Mouse (Mus musculus): Measurements from ENCODE around the gene Tctex1d2.
A peak's percentile ranks its signal among the peaks of the same experiment; 100 is the strongest.

- TF ChIP-seq CTCF (IDR thresholded peaks at IDR 0.05 in 2 of 3, conservative IDR thresholded peaks at IDR 0.05 in 1 of 3; ENCODE audit: control insufficient read depth in 1 of 3, insufficient read depth in 1 of 3, low read depth in 2 of 3, low read length in 3 of 3, poor library complexity in 1 of 3, severe bottlenecking in 1 of 3), result peak in 1 of 3 experiments; percentile 33; a peak in 2 of 6 replicates
- TF ChIP-seq E2F4 (IDR thresholded peaks at IDR 0.05; ENCODE audit: borderline replicate concordance, low read depth, low read length), result no peak
- no peak for TF ChIP-seq POLR2A (IDR thresholded peaks at IDR 0.05; ENCODE audit: control insufficient read depth in 1 of 2, insufficient read depth in 1 of 2, low read depth in 1 of 2, low read length in 2 of 2, poor library complexity in 1 of 2)
- TF ChIP-seq TBP (IDR thresholded peaks at IDR 0.05; ENCODE audit: low read depth, low read length), result no peak
- TF ChIP-seq GATA1 (IDR thresholded peaks at IDR 0.05; ENCODE audit: low read depth, low read length), result no peak
- TF ChIP-seq NRF1 (IDR thresholded peaks at IDR 0.05; ENCODE audit: insufficient read depth, low read depth, low read length, poor library complexity, severe bottlenecking), result no peak
- no peak for TF ChIP-seq EP300 (IDR thresholded peaks at IDR 0.05; ENCODE audit: low read depth in 1 of 2, low read length in 2 of 2)
- no peak for TF ChIP-seq TAL1 (IDR thresholded peaks at IDR 0.05; ENCODE audit: low read length)
- no peak for TF ChIP-seq MAZ (IDR thresholded peaks at IDR 0.05; ENCODE audit: low read depth, low read length)
- TF ChIP-seq SIN3A (IDR thresholded peaks at IDR 0.05; ENCODE audit: low read length), result no peak
These were observed 41.0 kb downstream of the Tctex1d2 start for GRCm38 (mm10) chr16:32460518-32460917.

All from MEL (cell line).